Mouse (Mus musculus) kidney, embryonic 14.5 days (tissue): ENCODE results near the gene Bbs4. TPM values are rescaled to one million over a fixed set of nuclear protein-coding genes. Genes with fewer than 3 reads are reported as not detected.
A peak's percentile ranks its signal among the peaks of the same experiment; 100 is the strongest.
"Not testable (repeated sequence)": the region's sequence is repeated elsewhere in the genome, so short reads cannot be mapped to it uniquely, and the experiment has no call there.

Source experiments
- ATAC-seq: fragments of 200-750 bp; cut with Nextera tagmentation; 2 replicates; pipeline ENCODE4 v1.8.0; 2017; ENCODE audit warnings: moderate number of reproducible peaks, mild to moderate bottlenecking, moderate TSS enrichment, moderate library complexity; ENCODE audit not compliant: low FRiP score, low TSS enrichment
- H3K27ac ChIP-seq: fragments of 300-500 bp; sonication (generic); 2 replicates; pipeline ENCODE4 v1.5.1; 2014; ENCODE audit warnings: low read depth, mild to moderate bottlenecking, low read length, moderate library complexity, mixed read lengths
- H3K27me3 ChIP-seq: fragments of 300-500 bp; sonication (generic); 2 replicates; pipeline ENCODE4 v1.6.1; 2014; ENCODE audit warnings: mild to moderate bottlenecking, low read length; ENCODE audit not compliant: control insufficient read depth, insufficient read depth
- H3K36me3 ChIP-seq: fragments of 300-500 bp; sonication (generic); 2 replicates; pipeline ENCODE4 v1.6.1; 2014; ENCODE audit warnings: low read length, mixed read lengths; ENCODE audit not compliant: control insufficient read depth, insufficient read depth
- H3K4me1 ChIP-seq: fragments of 300-500 bp; sonication (generic); 2 replicates; pipeline ENCODE4 v1.6.1; 2014; ENCODE audit warnings: low read length, mixed read lengths; ENCODE audit not compliant: control insufficient read depth, insufficient read depth
- H3K4me2 ChIP-seq: fragments of 300-500 bp; sonication (generic); replicated peaks from 2 replicates; pipeline ENCODE4 v1.6.1; 2014; ENCODE audit warnings: low read depth, mild to moderate bottlenecking, low read length
- H3K4me3 ChIP-seq: fragments of 300-500 bp; sonication (generic); 2 replicates; pipeline ENCODE4 v1.5.1; 2014; ENCODE audit warnings: mild to moderate bottlenecking, low read length
- H3K9ac ChIP-seq: fragments of 300-500 bp; sonication (generic); 2 replicates; pipeline ENCODE4 v1.6.1; 2014; ENCODE audit warnings: low read depth, mild to moderate bottlenecking, low read length, moderate library complexity
- H3K9me3 ChIP-seq: fragments of 300-500 bp; sonication (generic); 2 replicates; pipeline ENCODE4 v1.6.1; 2016; ENCODE audit warnings: low read length; ENCODE audit not compliant: control insufficient read depth
- whole genome bisulfite sequencing: fragments of 180-500 bp; shearing (Covaris S2); extraction: QIAGEN DNeasy Blood & Tissue Kit; methylation state at CpG from one replicate; pipeline ENCODE4 v1.1.7; 2014; 5-methylcytosine and 5-hydroxymethylcytosine counted together
- polyA plus RNA-seq: library from polyadenylated mRNA; unstranded; fragments of >200 nt; fragmentation: Nextera tagmentation; extraction: Ambion mirVana; gene quantifications from 2 replicates; pipeline ENCODE4 v1.2.1, GENCODE M21; 2014

Gene Bbs4
- polyA plus RNA-seq, result 14.1 and 15.5 TPM in 2 replicates

- Histone ChIP-seq H3K9me3 (no peaks in the 10 kb centered on the region), H3K27ac (peak within 1 kb of the TSS; percentile 75), H3K27me3 (no peaks in the 10 kb centered on the region), H3K4me1 (no peaks in the 10 kb centered on the region; the same call in 1 of the 2 replicates), H3K4me3 (peak within 1 kb of the TSS; percentile 55), H3K4me2 (peak within 1 kb of the TSS; percentile 45), H3K36me3 (no peaks in the 10 kb centered on the region), H3K9ac (peak within 1 kb of the TSS; percentile 73)
- ATAC-seq, result peak; percentile 97
- WGBS, result 1% methylated on average over 32 of the region's 32 CpGs
Measured at GRCm38 (mm10) chr9:59353253-59353639, at the start of gene Bbs4. Gene Bbs4, minus strand, starts transcription at chr9:59353508.

- Histone ChIP-seq H3K36me3 (peaks cover 34% of the 10 kb centered on the region), H3K4me1 (no peaks in the 10 kb centered on the region), H3K27me3 (no peaks in the 10 kb centered on the region), H3K9me3 (no peaks in the 10 kb centered on the region), H3K4me2 (no peak overlapping the region), H3K27ac (no peak overlapping the region), H3K4me3 (no peak overlapping the region), H3K9ac (no peak overlapping the region)
- 74% methylated on average over 4 of the region's 4 CpGs for WGBS
- ATAC-seq, result no peak
Measured at GRCm38 (mm10) chr9:59389086-59389485, 35.8 kb upstream of the Bbs4 start.

GRCm38 (mm10) chr9:59388311-59388710 is 35.0 kb upstream of the Bbs4 start:
- 86% methylated on average over 1 of the region's 1 CpGs for WGBS
- H3K27me3 ChIP-seq, result no peaks in the 10 kb centered on the region
- H3K27ac ChIP-seq, result no peak overlapping the region
- H3K4me1 ChIP-seq, result no peaks in the 10 kb centered on the region
- H3K4me2 ChIP-seq, result no peak overlapping the region
- H3K9me3 ChIP-seq, result no peaks in the 10 kb centered on the region
- no peak for ATAC-seq
- H3K9ac ChIP-seq, result no peak overlapping the region
- no peak overlapping the region for H3K4me3 ChIP-seq
- H3K36me3 ChIP-seq, result peaks cover 28% of the 10 kb centered on the region

GRCm38 (mm10) chr9:59387461-59387860 is 34.2 kb upstream of the Bbs4 start:
- no peak for ATAC-seq
- no peak overlapping the region for H3K4me2 ChIP-seq
- no peaks in the 10 kb centered on the region for H3K9me3 ChIP-seq
- H3K36me3 ChIP-seq, result peaks cover 19% of the 10 kb centered on the region
- no peak overlapping the region for H3K4me3 ChIP-seq
- H3K9ac ChIP-seq, result no peak overlapping the region
- H3K27me3 ChIP-seq, result no peaks in the 10 kb centered on the region
- 64% methylated on average over 3 of the region's 3 CpGs for WGBS
- no peak overlapping the region for H3K27ac ChIP-seq
- H3K4me1 ChIP-seq, result no peaks in the 10 kb centered on the region

- Histone ChIP-seq H3K9me3 (peaks cover 3% of the 10 kb centered on the region; the same call in 1 of the 2 replicates), H3K36me3 (no peaks in the 10 kb centered on the region), H3K9ac (no peak overlapping the region), H3K4me1 (no peaks in the 10 kb centered on the region), H3K4me3 (no peak overlapping the region), H3K27ac (no peak overlapping the region), H3K27me3 (no peaks in the 10 kb centered on the region), H3K4me2 (no peak overlapping the region)
- ATAC-seq, result no peak
- 94% methylated on average over 15 of the region's 15 CpGs for WGBS
Measured at GRCm38 (mm10) chr9:59375626-59376025, 22.3 kb upstream of the Bbs4 start.

- Histone ChIP-seq H3K4me1 (no peaks in the 10 kb centered on the region), H3K36me3 (no peaks in the 10 kb centered on the region), H3K9me3 (peaks cover 3% of the 10 kb centered on the region; the same call in 1 of the 2 replicates), H3K27ac (no peak overlapping the region), H3K27me3 (no peaks in the 10 kb centered on the region), H3K9ac (no peak overlapping the region), H3K4me3 (no peak overlapping the region), H3K4me2 (no peak overlapping the region)
- no peak for ATAC-seq
- 89% methylated on average over 9 of the region's 9 CpGs for WGBS
Measured at GRCm38 (mm10) chr9:59369646-59370045, 16.3 kb upstream of the Bbs4 start.

- H3K27ac ChIP-seq, result no peak overlapping the region
- no peak overlapping the region for H3K4me3 ChIP-seq
- no peak overlapping the region for H3K9ac ChIP-seq
- no peak for ATAC-seq
- no peaks in the 10 kb centered on the region for H3K27me3 ChIP-seq
- peaks cover 3% of the 10 kb centered on the region; the same call in 1 of the 2 replicates for H3K9me3 ChIP-seq
- no peaks in the 10 kb centered on the region for H3K4me1 ChIP-seq
- no peak overlapping the region for H3K4me2 ChIP-seq
- no peaks in the 10 kb centered on the region for H3K36me3 ChIP-seq
- 75% methylated on average over 5 of the region's 5 CpGs for WGBS
Measured at GRCm38 (mm10) chr9:59369220-59369619, 15.9 kb upstream of the Bbs4 start.

GRCm38 (mm10) chr9:59360487-59360886 is 7.2 kb upstream of the Bbs4 start:
- H3K4me1 ChIP-seq, H3K4me2 ChIP-seq, H3K27ac ChIP-seq, H3K36me3 ChIP-seq, ATAC-seq, H3K4me3 ChIP-seq, H3K9me3 ChIP-seq, H3K27me3 ChIP-seq, H3K9ac ChIP-seq: not testable (repeated sequence)
- no CpG with 5 or more reads among the region's 3 CpGs for WGBS

GRCm38 (mm10) chr9:59358041-59358440 is 4.7 kb upstream of the Bbs4 start:
- H3K9ac ChIP-seq, ATAC-seq, H3K27me3 ChIP-seq, H3K9me3 ChIP-seq, H3K4me3 ChIP-seq, H3K4me2 ChIP-seq, H3K27ac ChIP-seq, H3K4me1 ChIP-seq, H3K36me3 ChIP-seq: not testable (repeated sequence)
- WGBS, result 64% methylated on average over 1 of the region's 1 CpGs
